Mouse (Mus musculus) midbrain, embryonic 15.5 days (tissue): ENCODE data around the gene Gipr. TPM values are rescaled to one million over a fixed set of nuclear protein-coding genes. Genes with fewer than 3 reads are reported as not detected.
A peak's percentile ranks its signal among the peaks of the same experiment; 100 is the strongest.

Source experiments
- ATAC-seq: fragments of 200-750 bp; cut with Nextera tagmentation; replicated peaks from 2 replicates; pipeline ENCODE4 v1.8.0; 2017; ENCODE audit warnings: moderate TSS enrichment
- H3K27ac ChIP-seq: fragments of 300-500 bp; sonication (generic); 2 replicates; pipeline ENCODE4 v1.5.1; 2015; ENCODE audit warnings: mild to moderate bottlenecking, inconsistent platforms
- H3K27me3 ChIP-seq: fragments of 300-500 bp; sonication (generic); replicated peaks from 2 replicates; pipeline ENCODE4 v1.6.1; 2015; ENCODE audit warnings: inconsistent platforms
- H3K36me3 ChIP-seq: fragments of 300-500 bp; sonication (generic); replicated peaks from 2 replicates; pipeline ENCODE4 v1.6.1; 2015; ENCODE audit warnings: inconsistent platforms
- H3K4me1 ChIP-seq: fragments of 300-500 bp; sonication (generic); 2 replicates; pipeline ENCODE4 v1.6.1; 2015; ENCODE audit warnings: inconsistent platforms
- H3K4me2 ChIP-seq: fragments of 300-500 bp; sonication (generic); 2 replicates; pipeline ENCODE4 v1.6.1; 2015; ENCODE audit warnings: inconsistent platforms, mild to moderate bottlenecking, moderate library complexity
- H3K4me3 ChIP-seq: fragments of 300-500 bp; sonication (generic); 2 replicates; pipeline ENCODE4 v1.5.1; 2015; ENCODE audit warnings: mild to moderate bottlenecking, inconsistent platforms
- H3K9ac ChIP-seq: fragments of 300-500 bp; sonication (generic); 2 replicates; pipeline ENCODE4 v1.6.1; 2015; ENCODE audit warnings: mild to moderate bottlenecking, inconsistent platforms
- H3K9me3 ChIP-seq: fragments of 300-500 bp; sonication (generic); 2 replicates; pipeline ENCODE4 v1.6.1; 2016; ENCODE audit warnings: inconsistent platforms
- WGBS: fragments of 180-500 bp; shearing (Covaris S2); methylation state at CpG from one replicate; pipeline ENCODE4 v1.1.7; 2015; ENCODE audit warnings: mixed read lengths; 5-methylcytosine and 5-hydroxymethylcytosine counted together
- polyA plus RNA-seq: library from polyadenylated mRNA; unstranded; fragments of >200 nt; fragmentation: Nextera tagmentation; extraction: Ambion mirVana; gene quantifications from 2 replicates; pipeline ENCODE4 v1.2.1, GENCODE M21; 2015

Gene Gipr
- polyA plus RNA-seq, 1 experiment from 2014 or later, result 3.5 TPM

DNA sequence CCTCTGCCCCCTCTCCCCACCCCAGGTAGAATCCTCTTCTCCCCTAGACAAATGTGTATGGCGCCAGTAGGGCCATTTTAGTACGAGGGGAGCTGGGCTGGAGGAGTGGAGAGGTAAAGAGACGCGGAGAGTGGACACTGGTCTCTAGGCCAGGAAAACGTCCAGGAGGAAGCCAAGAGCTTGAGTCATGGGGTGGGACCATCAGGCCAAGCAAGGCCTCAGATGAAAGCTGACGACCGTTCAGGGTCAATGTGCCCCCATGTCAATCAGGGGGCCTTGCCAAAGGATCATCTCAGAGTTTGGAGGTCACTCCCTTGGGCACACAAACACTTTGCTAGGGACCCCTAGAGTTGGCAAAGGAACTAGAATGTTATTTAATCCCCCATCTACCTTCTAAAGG is 11.3 kb upstream of the Gipr start:
- no peak for ATAC-seq
- no peaks in the 10 kb centered on the region for H3K9me3 ChIP-seq
- peak overlapping the region; percentile 72; the same call in 1 of the 2 replicates for H3K9ac ChIP-seq
- WGBS, result 62% methylated on average over 7 of the region's 7 CpGs
- H3K4me1 ChIP-seq, result peaks cover 41% of the 10 kb centered on the region
- peak overlapping the region; percentile 75 for H3K4me2 ChIP-seq
- peaks cover 21% of the 10 kb centered on the region for H3K27me3 ChIP-seq
- no peaks in the 10 kb centered on the region for H3K36me3 ChIP-seq
- no peak overlapping the region for H3K27ac ChIP-seq
- peak overlapping the region; percentile 74 for H3K4me3 ChIP-seq

DNA sequence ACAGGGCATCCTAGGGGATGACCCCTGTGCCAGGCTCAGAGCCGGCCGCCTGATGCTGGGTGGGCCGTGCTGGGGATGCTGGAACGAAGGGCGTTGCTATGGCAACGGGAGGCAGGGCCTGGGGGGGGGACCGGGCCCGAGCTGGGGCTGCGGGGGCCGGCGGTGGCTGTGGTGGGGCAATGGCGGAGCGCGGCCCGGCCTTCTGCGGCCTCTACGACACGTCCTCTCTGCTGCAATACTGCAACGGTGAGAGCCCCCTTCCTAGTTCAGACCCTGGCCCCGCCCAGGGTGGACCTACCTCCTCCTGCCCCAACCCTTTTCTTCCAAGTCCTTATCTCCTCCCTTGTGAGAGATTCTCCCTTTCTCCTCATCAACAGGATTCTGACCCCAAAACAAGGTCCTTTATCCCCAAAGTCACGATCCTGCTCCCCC is 10.6 kb upstream of the Gipr start:
- H3K4me3 ChIP-seq, result peak overlapping the region; percentile 74
- H3K27ac ChIP-seq, result peak overlapping the region; percentile 83
- peak overlapping the region; percentile 72 for H3K9ac ChIP-seq
- 1% methylated on average over 9 of the region's 21 CpGs for WGBS
- peaks cover 21% of the 10 kb centered on the region for H3K27me3 ChIP-seq
- H3K36me3 ChIP-seq, result no peaks in the 10 kb centered on the region
- H3K4me1 ChIP-seq, result peaks cover 46% of the 10 kb centered on the region
- no peaks in the 10 kb centered on the region for H3K9me3 ChIP-seq
- peak overlapping the region; percentile 75 for H3K4me2 ChIP-seq
- ATAC-seq, result peak; percentile 57

DNA sequence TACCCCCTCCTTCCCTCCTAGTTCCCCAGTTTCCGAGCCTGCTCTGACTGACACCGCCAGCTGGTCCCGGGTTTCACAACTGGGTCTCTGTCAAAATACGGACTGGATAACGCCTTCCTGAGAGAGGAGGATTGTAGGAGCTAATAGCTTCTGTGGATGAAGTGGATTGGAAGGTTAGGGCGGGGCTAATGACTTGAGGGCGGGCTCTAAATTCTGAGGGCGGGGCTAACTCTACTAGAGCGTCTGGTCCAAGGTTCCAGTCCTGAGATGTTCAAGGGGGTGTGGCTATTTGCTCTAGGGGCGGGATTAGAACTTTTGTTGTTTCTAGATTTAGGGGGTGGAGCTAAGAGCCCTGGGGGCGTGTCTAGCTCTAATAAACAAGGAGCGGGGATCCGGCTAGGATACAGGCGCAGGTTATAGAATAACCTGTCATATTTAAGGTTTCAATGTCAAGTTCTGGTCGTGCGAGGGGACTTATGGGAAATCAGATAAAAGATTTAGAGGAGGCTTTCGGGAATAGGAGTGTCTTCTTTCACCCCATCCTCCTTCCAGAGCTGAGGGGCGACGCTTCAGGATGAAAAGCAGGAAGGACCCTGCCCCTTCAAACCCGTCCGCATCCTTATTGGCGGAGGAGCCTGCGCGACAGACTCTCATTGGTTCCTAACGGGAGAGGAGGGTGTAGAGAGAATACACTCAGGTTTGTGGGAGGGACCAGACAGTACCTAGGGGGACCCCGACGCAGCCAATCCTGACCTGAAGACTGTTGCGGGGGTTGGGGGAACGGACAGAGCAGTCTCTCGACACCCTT is 10.0 kb upstream of the Gipr start, which contains the start of gene Eml2:
Gene Eml2 (plus strand): TSS at position 714 of the 808 bp plus-strand sequence.
- peaks cover 44% of the 10 kb centered on the region for H3K4me1 ChIP-seq
- H3K4me2 ChIP-seq, result peak within 1 kb of the TSS; percentile 75
- H3K4me3 ChIP-seq, result peak within 1 kb of the TSS; percentile 74
- peak within 1 kb of the TSS; percentile 83 for H3K27ac ChIP-seq
- peak within 1 kb of the TSS; percentile 72 for H3K9ac ChIP-seq
- peak; percentile 96 for ATAC-seq
- peaks cover 21% of the 10 kb centered on the region for H3K27me3 ChIP-seq
- no peaks in the 10 kb centered on the region for H3K36me3 ChIP-seq
- H3K9me3 ChIP-seq, result no peaks in the 10 kb centered on the region
- WGBS, result under 1% methylated on average over 30 of the region's 30 CpGs

DNA sequence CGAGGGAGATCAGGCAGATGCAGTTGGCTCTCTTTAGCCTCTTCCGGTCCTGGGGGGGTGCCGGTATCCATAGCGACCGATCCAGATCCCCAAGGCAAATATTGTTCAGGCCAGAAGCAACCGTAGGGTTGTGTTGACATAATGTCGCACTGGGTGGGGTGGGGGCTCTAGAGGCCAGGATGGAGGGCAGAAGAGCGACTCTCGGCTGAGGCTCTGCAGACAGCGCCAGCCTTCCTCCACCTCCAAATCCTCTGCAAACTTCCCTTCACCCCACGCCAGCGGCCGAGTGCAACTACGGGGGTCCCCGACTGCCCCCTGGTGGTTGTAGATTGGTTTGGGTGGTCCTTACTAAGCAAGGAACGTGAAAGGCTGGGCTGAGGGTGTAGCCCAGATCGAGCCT is 6.9 kb upstream of the Gipr start:
- no peaks in the 10 kb centered on the region for H3K36me3 ChIP-seq
- H3K4me2 ChIP-seq, result peak overlapping the region; percentile 45
- H3K27ac ChIP-seq, result no peak overlapping the region
- H3K4me3 ChIP-seq, result no peak overlapping the region; the same call in 1 of the 2 replicates
- no peak overlapping the region for H3K9ac ChIP-seq
- 2% methylated on average over 17 of the region's 17 CpGs for WGBS
- H3K27me3 ChIP-seq, result 0 out of 2 replicates have a peak, but pooled peaks cover 4% of the 10 kb centered on the region
- ATAC-seq, result no peak
- H3K9me3 ChIP-seq, result no peaks in the 10 kb centered on the region
- peaks cover 35% of the 10 kb centered on the region for H3K4me1 ChIP-seq

DNA sequence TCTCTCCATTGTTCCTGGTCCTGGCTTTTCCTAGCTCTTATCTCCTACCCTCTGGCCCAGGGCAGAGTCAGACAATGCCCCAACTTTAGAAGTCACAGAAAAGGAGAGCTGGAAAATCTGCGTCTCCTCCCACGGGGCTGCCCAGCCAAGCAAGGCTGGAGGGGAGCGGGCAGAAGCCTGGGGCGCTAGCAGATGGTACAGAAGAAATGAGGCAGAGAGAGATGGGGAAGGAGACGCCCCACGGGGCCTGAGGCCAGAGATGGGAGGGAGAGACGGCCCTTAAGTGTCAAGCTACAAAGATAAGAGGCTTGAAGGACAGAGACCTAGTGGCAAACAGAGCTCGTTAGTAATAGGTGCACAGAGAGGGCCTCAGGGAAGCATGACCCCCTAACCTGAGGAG is 5.9 kb upstream of the Gipr start:
- Histone ChIP-seq H3K9ac (no peak overlapping the region), H3K27ac (peak overlapping the region; percentile 53), H3K4me3 (no peak overlapping the region), H3K4me1 (peaks cover 25% of the 10 kb centered on the region), H3K27me3 (0 out of 2 replicates have a peak, but pooled peaks cover 4% of the 10 kb centered on the region), H3K9me3 (no peaks in the 10 kb centered on the region), H3K36me3 (no peaks in the 10 kb centered on the region), H3K4me2 (no peak overlapping the region)
- 36% methylated on average over 8 of the region's 8 CpGs for WGBS
- no peak for ATAC-seq

DNA sequence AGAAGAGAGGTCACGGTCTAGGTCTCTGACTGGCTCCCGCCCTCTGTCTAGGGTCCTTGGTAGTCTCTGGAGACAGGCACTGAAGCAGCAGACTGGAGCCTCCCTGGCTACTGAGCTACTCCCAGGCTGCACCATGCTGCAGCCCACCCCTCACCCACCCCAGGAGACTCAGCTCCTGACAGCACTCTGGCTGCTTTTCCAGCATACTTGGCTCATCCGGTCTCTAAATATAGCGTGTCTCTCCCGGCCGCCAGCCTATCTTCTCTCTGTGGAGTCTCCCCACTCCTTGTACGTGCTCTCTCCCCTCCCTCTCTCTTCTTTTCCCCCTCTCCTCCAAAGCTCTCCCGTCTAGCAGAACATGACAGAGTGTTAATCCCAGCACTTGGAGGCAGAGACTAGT is 4.2 kb upstream of the Gipr start:
- Histone ChIP-seq H3K9me3 (no peaks in the 10 kb centered on the region), H3K9ac (no peak overlapping the region), H3K27me3 (0 out of 2 replicates have a peak, but pooled peaks cover 4% of the 10 kb centered on the region), H3K27ac (peak overlapping the region; percentile 63), H3K36me3 (no peaks in the 10 kb centered on the region), H3K4me2 (no peak overlapping the region), H3K4me3 (no peak overlapping the region), H3K4me1 (peaks cover 29% of the 10 kb centered on the region)
- WGBS, result 45% methylated on average over 8 of the region's 8 CpGs
- ATAC-seq, result peak; percentile 20; the same call in 1 of the 2 replicates

DNA sequence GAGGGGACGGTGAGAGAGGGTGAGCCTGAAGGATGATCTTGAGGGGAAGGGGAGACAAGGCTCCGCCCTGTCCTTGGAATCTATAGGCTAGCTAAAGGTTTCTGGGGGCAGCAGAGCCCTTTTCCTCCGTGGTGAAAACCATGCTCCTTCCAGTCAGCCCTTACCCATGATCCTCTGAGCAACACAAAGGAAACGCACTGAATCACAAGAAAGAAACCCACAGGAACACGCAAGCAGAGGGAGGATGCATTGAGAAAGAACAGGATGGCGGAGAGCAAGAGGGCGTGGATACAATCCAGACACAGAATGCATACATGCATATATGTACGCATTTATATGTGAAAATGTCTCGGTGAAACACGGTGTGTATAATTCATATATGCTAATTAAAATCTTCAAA is 3.6 kb upstream of the Gipr start:
- Histone ChIP-seq H3K27ac (peak overlapping the region; percentile 63), H3K36me3 (no peaks in the 10 kb centered on the region), H3K9me3 (no peaks in the 10 kb centered on the region), H3K4me2 (no peak overlapping the region), H3K27me3 (peaks cover 9% of the 10 kb centered on the region), H3K9ac (no peak overlapping the region), H3K4me3 (no peak overlapping the region), H3K4me1 (peaks cover 35% of the 10 kb centered on the region)
- WGBS, result 48% methylated on average over 10 of the region's 10 CpGs
- ATAC-seq, result no peak

DNA sequence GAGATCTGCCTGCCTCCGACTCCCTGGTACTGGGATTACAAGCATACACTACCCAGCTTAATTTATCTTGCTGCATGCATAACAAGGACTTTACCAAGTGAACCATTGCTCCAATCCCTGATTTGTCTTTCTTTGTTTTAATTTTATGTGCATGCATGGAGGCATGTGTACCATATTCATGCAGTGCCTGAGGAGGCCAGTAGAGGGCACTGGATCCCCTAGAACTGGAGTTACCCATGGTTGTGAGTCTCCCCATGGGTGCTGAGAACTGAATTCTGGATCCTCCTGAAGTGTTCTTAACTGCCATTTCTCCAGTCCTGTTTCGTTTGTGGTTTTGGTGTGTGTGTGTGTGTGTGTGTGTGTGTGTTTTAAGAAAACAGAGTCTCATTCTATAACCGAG is 1.1 kb upstream of the Gipr start:
- H3K4me3 ChIP-seq, result no peak overlapping the region
- no peaks in the 10 kb centered on the region for H3K9me3 ChIP-seq
- H3K27ac ChIP-seq, result no peak overlapping the region
- H3K9ac ChIP-seq, result no peak overlapping the region
- H3K4me2 ChIP-seq, result no peak overlapping the region
- no peak for ATAC-seq
- no peaks in the 10 kb centered on the region for H3K36me3 ChIP-seq
- H3K4me1 ChIP-seq, result peaks cover 35% of the 10 kb centered on the region
- H3K27me3 ChIP-seq, result peaks cover 13% of the 10 kb centered on the region
- WGBS, result 85% methylated on average over 3 of the region's 3 CpGs

DNA sequence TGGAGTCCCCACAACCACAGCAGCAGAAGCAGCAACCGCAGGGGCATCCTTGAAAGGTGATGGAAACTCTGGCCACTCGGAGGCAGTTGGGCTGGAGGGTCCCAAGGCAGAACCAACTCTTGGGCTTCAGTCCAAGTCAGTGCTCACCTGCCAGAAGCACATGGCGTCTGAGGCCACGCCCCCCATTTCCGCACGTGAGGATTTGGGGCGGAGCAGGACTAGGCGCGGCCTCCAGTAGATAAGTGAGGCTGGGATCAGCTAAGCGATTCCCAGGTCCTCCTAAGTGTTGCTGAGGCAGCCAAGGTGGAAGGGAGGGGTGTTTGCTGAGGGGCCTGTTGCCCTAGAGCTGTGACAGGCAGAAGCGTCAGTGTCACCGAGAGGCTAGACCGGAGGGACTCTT is 949 bp downstream of the Gipr start:
- Histone ChIP-seq H3K9me3 (no peaks in the 10 kb centered on the region), H3K27me3 (peaks cover 17% of the 10 kb centered on the region), H3K4me1 (peaks cover 33% of the 10 kb centered on the region), H3K4me3 (0 out of 2 replicates have a peak overlapping the region, but pooled peaks have one; percentile 8), H3K9ac (no peak overlapping the region), H3K4me2 (peak overlapping the region; percentile 38), H3K36me3 (no peaks in the 10 kb centered on the region), H3K27ac (no peak overlapping the region)
- 3% methylated on average over 13 of the region's 13 CpGs for WGBS
- ATAC-seq, result no peak

DNA sequence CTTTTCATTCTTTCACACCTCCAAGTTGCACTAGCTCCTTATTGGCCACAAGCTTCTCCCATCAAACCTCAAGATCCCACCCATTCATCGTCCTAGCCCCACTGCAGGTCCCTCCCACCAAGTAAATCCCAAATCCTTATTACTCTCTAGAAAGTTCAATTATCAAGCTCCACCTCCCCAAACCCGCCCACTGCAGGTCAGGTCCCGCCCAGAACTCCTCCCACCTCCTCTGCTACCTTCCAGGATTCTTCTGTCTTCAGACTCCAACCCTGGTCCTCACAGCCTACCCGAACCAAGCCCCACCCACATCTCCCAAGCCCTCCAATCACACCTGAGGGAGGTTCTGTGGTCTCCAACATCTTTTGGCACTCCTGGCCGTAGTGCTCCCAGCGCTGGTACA is 1.7 kb downstream of the Gipr start:
- Histone ChIP-seq H3K4me2 (peak overlapping the region; percentile 8; the same call in 1 of the 2 replicates), H3K9me3 (no peaks in the 10 kb centered on the region), H3K4me1 (peaks cover 34% of the 10 kb centered on the region), H3K9ac (no peak overlapping the region), H3K4me3 (no peak overlapping the region), H3K36me3 (no peaks in the 10 kb centered on the region), H3K27me3 (peaks cover 24% of the 10 kb centered on the region), H3K27ac (no peak overlapping the region)
- WGBS, result 1% methylated on average over 6 of the region's 6 CpGs
- no peak; the same call in 1 of the 2 replicates for ATAC-seq

DNA sequence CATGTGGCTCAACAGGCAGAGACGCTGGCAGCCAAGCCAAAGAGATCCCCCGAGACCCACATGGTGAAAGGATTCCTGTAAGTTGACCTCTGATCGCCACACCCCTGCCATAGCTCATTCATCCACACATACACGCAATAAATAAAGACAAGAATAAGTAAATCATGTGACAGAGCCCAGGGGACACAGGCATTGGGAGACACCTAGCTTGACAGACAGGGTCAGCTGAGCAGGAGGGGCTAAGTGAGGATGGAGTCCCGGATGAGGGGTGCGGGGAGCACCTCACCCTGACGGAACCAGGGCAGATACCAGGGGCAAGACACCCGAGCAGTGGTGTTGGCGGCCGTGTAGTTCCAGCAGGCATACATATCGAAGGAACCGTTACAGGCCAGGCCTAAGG is 2.2 kb downstream of the Gipr start:
- WGBS, result 23% methylated on average over 12 of the region's 12 CpGs
- H3K4me2 ChIP-seq, result peak overlapping the region; percentile 8; the same call in 1 of the 2 replicates
- ATAC-seq, result no peak
- peaks cover 34% of the 10 kb centered on the region for H3K4me1 ChIP-seq
- H3K27ac ChIP-seq, result no peak overlapping the region
- no peak overlapping the region for H3K4me3 ChIP-seq
- peaks cover 25% of the 10 kb centered on the region for H3K27me3 ChIP-seq
- H3K9ac ChIP-seq, result no peak overlapping the region
- no peaks in the 10 kb centered on the region for H3K9me3 ChIP-seq
- no peaks in the 10 kb centered on the region for H3K36me3 ChIP-seq

DNA sequence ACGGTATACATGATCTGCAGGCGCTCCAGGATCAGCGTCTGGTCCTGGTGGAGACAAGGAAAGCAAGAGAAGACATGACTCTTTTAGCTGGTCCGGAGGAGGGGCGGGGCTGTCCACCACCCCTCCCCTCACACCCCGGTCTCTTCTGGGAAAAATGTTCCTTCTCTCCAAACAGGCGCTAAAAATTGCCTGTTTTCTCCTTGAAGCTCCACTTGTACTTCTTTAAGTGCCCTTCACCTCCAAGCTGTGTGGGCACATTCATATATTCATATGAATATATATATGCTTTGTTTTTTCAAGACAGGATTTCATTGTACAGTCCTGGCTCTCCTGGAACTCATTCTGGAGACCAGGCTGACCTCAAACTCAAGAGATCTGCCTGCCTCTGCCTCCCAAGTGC is 3.0 kb downstream of the Gipr start:
- ATAC-seq, result no peak
- Histone ChIP-seq H3K9ac (no peak overlapping the region), H3K4me3 (no peak overlapping the region), H3K27ac (no peak overlapping the region), H3K36me3 (no peaks in the 10 kb centered on the region), H3K4me1 (peaks cover 34% of the 10 kb centered on the region), H3K27me3 (peaks cover 25% of the 10 kb centered on the region), H3K4me2 (no peak overlapping the region), H3K9me3 (no peaks in the 10 kb centered on the region)
- 88% methylated on average over 7 of the region's 7 CpGs for WGBS
